Mouse (Mus musculus) forebrain, embryonic 15.5 days (tissue): ENCODE measurements around the gene Nr4a1. TPM values are rescaled to one million over a fixed set of nuclear protein-coding genes. Genes with fewer than 3 reads are reported as not detected.

ENCODE experiments used
- ATAC-seq: fragments of 200-750 bp; cut with Nextera tagmentation; replicated peaks from 2 replicates; pipeline ENCODE4 v1.8.0; 2017; ENCODE audit warnings: mild to moderate bottlenecking, moderate TSS enrichment, moderate library complexity
- H3K27ac ChIP-seq: fragments of 300-500 bp; sonication (generic); replicated peaks from 2 replicates; pipeline ENCODE4 v1.5.1; 2015; ENCODE audit warnings: mild to moderate bottlenecking, inconsistent platforms
- H3K27me3 ChIP-seq: fragments of 300-500 bp; sonication (generic); 2 replicates; pipeline ENCODE4 v1.6.1; 2015; ENCODE audit warnings: inconsistent platforms
- H3K36me3 ChIP-seq: fragments of 300-500 bp; sonication (generic); 2 replicates; pipeline ENCODE4 v1.6.1; 2015; ENCODE audit warnings: mild to moderate bottlenecking, inconsistent platforms
- H3K4me1 ChIP-seq: fragments of 300-500 bp; sonication (generic); 2 replicates; pipeline ENCODE4 v1.6.1; 2015; ENCODE audit warnings: inconsistent platforms
- H3K4me2 ChIP-seq: fragments of 300-500 bp; sonication (generic); replicated peaks from 2 replicates; pipeline ENCODE4 v1.6.1; 2015; ENCODE audit warnings: mild to moderate bottlenecking, inconsistent platforms
- H3K4me3 ChIP-seq: fragments of 300-500 bp; sonication (generic); 2 replicates; pipeline ENCODE4 v1.5.1; 2015; ENCODE audit warnings: mild to moderate bottlenecking, inconsistent platforms
- H3K9ac ChIP-seq: fragments of 300-500 bp; sonication (generic); replicated peaks from 2 replicates; pipeline ENCODE4 v1.6.1; 2015; ENCODE audit warnings: mild to moderate bottlenecking, inconsistent platforms
- H3K9me3 ChIP-seq: fragments of 300-500 bp; sonication (generic); 2 replicates; pipeline ENCODE4 v1.6.1; 2016; ENCODE audit warnings: inconsistent platforms
- WGBS: fragments of 180-500 bp; shearing (Covaris S2); methylation state at CpG from one replicate; pipeline ENCODE4 v1.1.7; 2015; ENCODE audit warnings: mixed read lengths; 5-methylcytosine and 5-hydroxymethylcytosine counted together
- polyA plus RNA-seq: library from polyadenylated mRNA; unstranded; fragments of >200 nt; fragmentation: Nextera tagmentation; extraction: Ambion mirVana; gene quantifications from 2 replicates; pipeline ENCODE4 v1.2.1, GENCODE M21; 2015

Gene Nr4a1
- polyA plus RNA-seq, 1 experiment from 2014 or later, result 3.7 TPM

DNA sequence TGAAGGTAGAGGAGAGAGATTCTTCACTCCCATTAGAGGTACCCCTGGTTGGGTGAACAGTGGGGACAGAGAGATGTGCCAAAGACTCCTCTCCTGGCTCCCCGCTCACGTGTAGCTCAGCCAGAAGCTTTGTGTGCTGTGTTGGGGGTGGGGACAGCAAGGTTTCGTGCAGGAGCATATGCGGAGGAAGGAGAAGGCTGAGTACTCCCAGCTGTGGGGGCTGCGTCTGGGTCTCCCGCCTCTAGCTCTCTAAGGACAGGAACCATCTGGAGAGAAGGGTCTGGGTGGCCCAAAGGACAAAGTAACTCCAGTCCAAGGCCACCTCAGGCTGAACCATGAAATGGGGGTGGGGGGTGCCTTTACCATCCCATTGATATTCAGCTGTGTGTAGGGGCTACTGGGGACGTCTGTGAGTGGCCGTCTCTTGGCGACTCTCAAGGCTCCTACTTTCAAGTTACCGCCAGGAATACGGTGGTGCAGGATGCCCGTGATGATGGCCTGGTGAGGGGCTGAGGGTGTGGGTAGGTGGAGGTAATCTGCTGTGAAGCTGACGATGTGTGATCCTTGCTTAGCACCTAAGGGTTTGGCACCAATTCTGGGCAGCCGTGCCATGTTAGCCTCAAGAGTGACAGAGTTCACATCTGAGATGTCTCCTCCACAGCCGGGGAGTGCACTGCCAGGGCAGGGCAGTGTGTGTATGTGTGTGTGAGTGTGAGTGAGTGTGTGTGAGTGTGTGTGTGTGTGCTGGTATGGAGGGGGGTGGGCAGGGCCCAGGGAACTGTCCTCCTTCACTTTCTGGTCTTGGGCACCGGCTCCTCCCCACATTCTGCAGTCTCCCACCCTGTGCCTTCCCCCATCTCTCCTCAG is 40.2 kb downstream of the Nr4a1 start:
- no peak for ATAC-seq
- H3K9ac ChIP-seq, result no peak overlapping the region
- WGBS, result 70% methylated on average over 16 of the region's 16 CpGs
- H3K9me3 ChIP-seq, result no peaks in the 10 kb centered on the region
- no peaks in the 10 kb centered on the region for H3K4me1 ChIP-seq
- no peaks in the 10 kb centered on the region for H3K27me3 ChIP-seq
- no peak overlapping the region for H3K27ac ChIP-seq
- H3K4me2 ChIP-seq, result no peak overlapping the region
- no peak overlapping the region for H3K4me3 ChIP-seq
- peaks cover 27% of the 10 kb centered on the region for H3K36me3 ChIP-seq

- Histone ChIP-seq H3K4me1 (no peaks in the 10 kb centered on the region), H3K9ac (no peak overlapping the region), H3K27ac (no peak overlapping the region), H3K36me3 (peaks cover 19% of the 10 kb centered on the region), H3K27me3 (no peaks in the 10 kb centered on the region), H3K4me2 (no peak overlapping the region), H3K4me3 (no peak overlapping the region), H3K9me3 (no peaks in the 10 kb centered on the region)
- no peak for ATAC-seq
- 85% methylated on average over 7 of the region's 7 CpGs for WGBS
These were observed 41.0 kb downstream of the Nr4a1 start for GRCm38 (mm10) chr15:101295106-101295505.

- Histone ChIP-seq H3K9me3 (no peaks in the 10 kb centered on the region), H3K4me3 (no peak overlapping the region), H3K36me3 (peaks cover 14% of the 10 kb centered on the region), H3K9ac (no peak overlapping the region), H3K27ac (no peak overlapping the region), H3K27me3 (no peaks in the 10 kb centered on the region), H3K4me1 (no peaks in the 10 kb centered on the region), H3K4me2 (no peak overlapping the region)
- ATAC-seq, result no peak
- 92% methylated on average over 10 of the region's 10 CpGs for WGBS
These were observed 41.5 kb downstream of the Nr4a1 start for GRCm38 (mm10) chr15:101295616-101296015.

DNA sequence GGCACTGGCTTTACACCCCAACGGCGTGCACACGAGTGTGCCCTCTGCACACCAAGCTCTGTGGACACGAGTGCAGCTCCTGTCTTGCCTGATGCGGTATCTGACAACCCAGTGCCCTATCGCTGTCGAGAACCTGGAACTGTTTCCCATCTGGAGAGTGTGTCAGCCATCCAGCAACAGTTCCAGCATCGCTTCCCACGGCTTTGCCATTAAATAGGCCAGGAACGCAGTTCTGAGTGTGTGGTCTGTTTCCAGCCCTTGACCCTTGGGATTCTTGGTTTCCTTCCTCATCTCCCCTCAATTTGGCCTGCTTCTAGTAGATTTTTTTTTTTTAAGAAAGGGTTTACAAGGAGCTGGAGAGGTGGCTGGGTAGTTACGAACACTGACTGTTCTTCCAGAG is 42.0 kb downstream of the Nr4a1 start:
- Histone ChIP-seq H3K27me3 (no peaks in the 10 kb centered on the region), H3K36me3 (peaks cover 9% of the 10 kb centered on the region), H3K4me3 (no peak overlapping the region), H3K9me3 (no peaks in the 10 kb centered on the region), H3K9ac (no peak overlapping the region), H3K27ac (no peak overlapping the region), H3K4me2 (no peak overlapping the region), H3K4me1 (no peaks in the 10 kb centered on the region)
- WGBS, result 90% methylated on average over 11 of the region's 11 CpGs
- no peak for ATAC-seq

GRCm38 (mm10) chr15:101297988-101298387 is 43.9 kb downstream of the Nr4a1 start:
- H3K4me2 ChIP-seq, result peak overlapping the region; percentile 13; the same call in 1 of the 2 replicates
- no peaks in the 10 kb centered on the region for H3K27me3 ChIP-seq
- no peaks in the 10 kb centered on the region for H3K9me3 ChIP-seq
- no peak for ATAC-seq
- H3K9ac ChIP-seq, result no peak overlapping the region
- no peak overlapping the region for H3K4me3 ChIP-seq
- H3K27ac ChIP-seq, result no peak overlapping the region
- H3K4me1 ChIP-seq, result no peaks in the 10 kb centered on the region
- peaks cover under 1% of the 10 kb centered on the region; the same call in 1 of the 2 replicates for H3K36me3 ChIP-seq
- WGBS, result 39% methylated on average over 7 of the region's 7 CpGs

DNA sequence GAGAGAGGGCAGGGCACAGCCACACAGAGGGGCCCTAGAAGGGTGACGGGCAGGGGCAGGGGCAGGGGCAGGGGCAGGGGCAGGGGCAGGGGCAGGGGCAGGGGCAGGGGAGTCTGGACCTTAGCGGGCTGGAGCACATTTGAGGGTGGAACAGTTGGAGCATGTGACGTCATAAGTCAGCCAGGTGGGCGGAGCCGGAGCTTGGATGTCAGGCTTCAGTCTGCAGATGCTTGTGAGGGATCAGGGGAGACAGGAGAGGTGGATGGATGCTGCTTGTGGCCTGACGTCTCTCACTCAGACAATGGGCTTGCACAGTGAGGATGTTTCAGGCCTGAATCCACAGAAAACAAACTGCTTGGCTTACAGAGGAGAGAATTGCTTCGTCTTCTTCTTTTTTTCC is 44.5 kb downstream of the Nr4a1 start:
- Histone ChIP-seq H3K4me2 (peak overlapping the region; percentile 13; the same call in 1 of the 2 replicates), H3K27me3 (no peaks in the 10 kb centered on the region), H3K36me3 (no peaks in the 10 kb centered on the region), H3K4me1 (no peaks in the 10 kb centered on the region), H3K9ac (no peak overlapping the region), H3K4me3 (no peak overlapping the region), H3K27ac (no peak overlapping the region), H3K9me3 (no peaks in the 10 kb centered on the region)
- ATAC-seq, result no peak
- WGBS, result 11% methylated on average over 7 of the region's 7 CpGs

- H3K4me2 ChIP-seq, result no peak overlapping the region
- no peak overlapping the region for H3K27ac ChIP-seq
- no peak overlapping the region for H3K9ac ChIP-seq
- H3K9me3 ChIP-seq, result no peaks in the 10 kb centered on the region
- H3K36me3 ChIP-seq, result no peaks in the 10 kb centered on the region
- no peaks in the 10 kb centered on the region for H3K27me3 ChIP-seq
- ATAC-seq, result no peak
- WGBS, result 80% methylated on average over 14 of the region's 14 CpGs
- no peaks in the 10 kb centered on the region for H3K4me1 ChIP-seq
- H3K4me3 ChIP-seq, result no peak overlapping the region
These were observed 45.5 kb downstream of the Nr4a1 start for GRCm38 (mm10) chr15:101299480-101299960.

DNA sequence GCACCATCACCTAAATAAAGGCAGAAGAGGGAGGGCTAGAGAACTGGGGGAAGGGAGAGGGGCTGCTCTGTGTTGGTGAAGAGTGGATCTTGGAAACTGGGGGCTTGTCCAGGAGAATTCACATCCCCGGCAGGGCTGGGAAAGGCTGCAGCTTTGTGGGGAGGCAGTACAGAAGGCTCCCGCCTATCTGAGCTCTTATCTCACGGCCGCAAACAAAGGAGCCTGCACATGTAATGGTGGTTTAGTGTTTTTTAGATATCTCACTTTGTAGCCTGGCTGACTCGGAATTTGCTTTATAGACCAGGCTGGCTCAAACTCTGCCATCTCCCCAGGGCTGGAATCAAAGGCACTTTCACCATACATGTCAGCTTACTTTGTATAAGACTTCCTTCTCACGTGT is 46.1 kb downstream of the Nr4a1 start:
- no peaks in the 10 kb centered on the region for H3K4me1 ChIP-seq
- no peak overlapping the region for H3K27ac ChIP-seq
- no peak for ATAC-seq
- no peaks in the 10 kb centered on the region for H3K9me3 ChIP-seq
- no peaks in the 10 kb centered on the region for H3K27me3 ChIP-seq
- WGBS, result 68% methylated on average over 6 of the region's 6 CpGs
- no peak overlapping the region for H3K9ac ChIP-seq
- no peak overlapping the region for H3K4me2 ChIP-seq
- no peaks in the 10 kb centered on the region for H3K36me3 ChIP-seq
- H3K4me3 ChIP-seq, result no peak overlapping the region

- Histone ChIP-seq H3K27ac (no peak overlapping the region), H3K9me3 (no peaks in the 10 kb centered on the region), H3K36me3 (no peaks in the 10 kb centered on the region), H3K4me2 (no peak overlapping the region), H3K27me3 (no peaks in the 10 kb centered on the region), H3K4me3 (no peak overlapping the region), H3K4me1 (no peaks in the 10 kb centered on the region), H3K9ac (no peak overlapping the region)
- no peak for ATAC-seq
- 75% methylated on average over 3 of the region's 3 CpGs for WGBS
These were observed 48.1 kb downstream of the Nr4a1 start for GRCm38 (mm10) chr15:101302201-101302600.

DNA sequence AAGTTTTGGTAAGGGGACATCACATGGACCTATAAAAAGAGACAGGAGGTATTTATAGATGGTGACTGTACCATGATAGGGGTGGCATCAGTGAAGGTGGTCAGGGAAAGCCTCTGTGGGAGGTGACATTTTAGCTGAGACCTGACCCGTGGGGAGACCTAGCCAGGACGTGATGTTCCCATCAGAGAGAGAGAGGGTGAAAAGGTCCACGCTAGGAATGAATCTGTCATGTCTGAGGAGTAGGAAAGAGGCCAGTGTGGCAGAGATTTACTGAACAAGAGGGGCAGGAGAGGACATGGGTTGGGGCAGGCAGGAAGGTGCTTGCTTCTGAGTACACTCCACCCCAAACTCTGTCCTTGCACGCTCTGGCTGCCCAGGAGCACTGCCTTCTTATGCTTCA is 49.8 kb downstream of the Nr4a1 start:
- H3K27me3 ChIP-seq, result no peaks in the 10 kb centered on the region
- WGBS, result 90% methylated on average over 4 of the region's 4 CpGs
- no peak overlapping the region for H3K9ac ChIP-seq
- H3K36me3 ChIP-seq, result no peaks in the 10 kb centered on the region
- H3K27ac ChIP-seq, result no peak overlapping the region
- ATAC-seq, result no peak
- no peaks in the 10 kb centered on the region for H3K9me3 ChIP-seq
- no peak overlapping the region for H3K4me3 ChIP-seq
- no peaks in the 10 kb centered on the region for H3K4me1 ChIP-seq
- no peak overlapping the region for H3K4me2 ChIP-seq

DNA sequence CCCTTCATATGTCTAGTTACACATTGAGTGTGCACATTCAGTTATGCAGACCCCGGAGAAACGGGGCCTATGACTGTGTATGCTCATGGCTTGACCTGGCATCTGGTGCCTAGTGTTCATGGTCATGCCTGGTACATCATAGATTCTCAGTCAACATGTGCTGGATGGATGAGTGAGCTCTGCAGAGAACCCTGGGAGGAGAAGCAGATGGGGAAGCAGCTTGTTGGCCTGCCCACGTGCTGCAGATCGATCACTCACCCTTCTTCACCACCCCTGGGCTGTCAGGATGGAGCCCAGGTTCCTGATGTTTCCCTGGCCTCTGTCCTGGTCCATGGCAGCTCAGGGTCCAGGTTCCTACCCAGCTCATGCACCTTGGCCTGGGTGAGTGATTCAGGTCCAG is 52.4 kb downstream of the Nr4a1 start:
- no peak overlapping the region for H3K27ac ChIP-seq
- no peaks in the 10 kb centered on the region for H3K36me3 ChIP-seq
- no peaks in the 10 kb centered on the region for H3K27me3 ChIP-seq
- H3K9ac ChIP-seq, result no peak overlapping the region
- H3K4me2 ChIP-seq, result no peak overlapping the region
- no peaks in the 10 kb centered on the region for H3K9me3 ChIP-seq
- no peak for ATAC-seq
- H3K4me1 ChIP-seq, result no peaks in the 10 kb centered on the region
- H3K4me3 ChIP-seq, result no peak overlapping the region
- 95% methylated on average over 4 of the region's 4 CpGs for WGBS

DNA sequence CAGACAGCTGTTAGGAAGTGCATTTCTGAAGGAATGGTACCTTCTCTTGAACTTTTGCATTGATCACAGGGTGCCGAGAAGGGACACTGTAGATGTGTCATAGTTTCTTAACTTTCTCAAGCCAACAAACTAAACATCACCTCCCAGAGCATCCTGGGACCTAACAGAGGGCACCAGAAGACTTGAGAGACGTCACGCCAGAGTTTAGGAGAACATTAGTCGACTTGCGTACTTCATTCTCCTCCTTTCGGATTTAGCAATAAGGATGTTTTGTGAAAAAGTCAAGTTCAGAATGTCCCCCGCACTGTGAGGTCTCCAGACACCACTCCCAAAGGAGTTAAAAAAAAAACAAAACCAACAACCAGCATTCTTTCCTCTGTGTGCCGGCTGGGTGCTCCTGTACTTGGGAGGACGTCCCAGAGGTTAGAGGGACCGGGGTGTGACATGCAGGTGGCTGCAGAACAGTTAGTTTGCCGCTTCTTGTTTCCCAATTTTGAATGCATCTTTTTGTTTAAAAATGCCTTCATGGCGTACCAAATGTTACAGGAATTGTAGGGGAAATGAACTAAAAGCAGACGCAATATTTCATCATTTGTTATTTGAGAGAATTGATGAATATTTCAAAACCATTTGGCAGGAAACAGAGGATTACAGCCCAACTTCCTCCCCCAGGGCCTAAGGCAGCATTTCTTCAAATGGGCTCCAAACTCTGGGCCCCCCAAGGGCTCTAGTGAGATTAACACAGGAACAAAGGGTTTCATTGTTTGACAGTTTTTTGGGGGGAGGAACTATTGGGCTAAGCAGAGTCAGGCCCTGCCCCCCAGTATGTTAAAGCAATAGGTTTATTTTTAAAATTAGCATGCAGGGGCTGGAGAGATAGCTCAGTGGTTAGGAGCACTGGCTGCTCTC is 54.6 kb downstream of the Nr4a1 start:
- Histone ChIP-seq H3K4me1 (no peaks in the 10 kb centered on the region), H3K27ac (no peak overlapping the region), H3K36me3 (no peaks in the 10 kb centered on the region), H3K9me3 (no peaks in the 10 kb centered on the region), H3K27me3 (no peaks in the 10 kb centered on the region), H3K4me2 (no peak overlapping the region), H3K4me3 (no peak overlapping the region), H3K9ac (no peak overlapping the region)
- WGBS, result 61% methylated on average over 13 of the region's 13 CpGs
- no peak for ATAC-seq
